Mouse (Mus musculus) effector memory CD4-positive, alpha-beta T cell, adult 7 months (primary cell): ENCODE measurements around the gene Ndufa11. TPM values are rescaled to one million over a fixed set of nuclear protein-coding genes. Genes with fewer than 3 reads are reported as not detected.

Source experiments
- polyA plus RNA-seq: library from polyadenylated mRNA; unstranded; fragments of 100-300 nt; shearing (Covaris generic); gene quantifications from one replicate; pipeline ENCODE4 v1.2.1, GENCODE M21; 2017

The Ndufa11 gene
- polyA plus RNA-seq: 151 TPM

DNA sequence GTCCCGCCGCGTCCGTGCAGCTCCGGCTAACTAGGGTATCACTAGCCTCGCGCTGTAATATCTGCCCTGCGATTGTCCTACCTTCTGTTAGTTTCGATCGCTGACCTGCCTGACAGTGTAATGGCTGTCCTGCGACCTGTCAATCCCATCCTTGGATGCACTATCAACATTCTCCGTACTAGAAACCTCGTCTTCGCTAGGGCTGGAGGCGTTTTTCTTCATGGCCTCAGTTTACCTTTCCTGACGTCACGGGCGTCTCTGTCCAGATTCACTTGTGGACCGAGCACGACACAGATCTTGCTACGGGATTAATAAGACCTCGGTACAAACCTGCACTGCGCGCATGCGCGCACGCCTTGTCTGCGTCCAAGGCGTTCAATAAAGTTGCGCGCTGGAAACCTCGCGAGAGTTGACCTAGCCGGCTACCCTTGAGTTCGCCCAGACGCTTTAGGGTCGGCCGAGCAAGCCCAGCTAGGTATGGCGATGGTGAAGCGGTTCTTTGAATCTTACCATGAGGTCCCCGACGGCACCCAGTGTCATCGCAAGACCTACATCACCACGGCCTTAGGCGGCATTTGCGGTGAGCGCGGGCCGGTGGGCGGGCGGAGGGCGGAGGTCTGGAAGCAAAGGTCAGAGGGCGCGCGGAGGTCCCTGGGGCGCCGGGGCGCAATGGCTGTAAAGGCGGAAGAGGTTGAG, at the start of gene Ndufa11, which contains the start of gene Vmac:
Gene Ndufa11, plus strand, starts transcription at position 405 of the 696 bp plus-strand sequence.
Gene Vmac, minus strand, starts transcription at position 660 of the 696 bp plus-strand sequence.

DNA sequence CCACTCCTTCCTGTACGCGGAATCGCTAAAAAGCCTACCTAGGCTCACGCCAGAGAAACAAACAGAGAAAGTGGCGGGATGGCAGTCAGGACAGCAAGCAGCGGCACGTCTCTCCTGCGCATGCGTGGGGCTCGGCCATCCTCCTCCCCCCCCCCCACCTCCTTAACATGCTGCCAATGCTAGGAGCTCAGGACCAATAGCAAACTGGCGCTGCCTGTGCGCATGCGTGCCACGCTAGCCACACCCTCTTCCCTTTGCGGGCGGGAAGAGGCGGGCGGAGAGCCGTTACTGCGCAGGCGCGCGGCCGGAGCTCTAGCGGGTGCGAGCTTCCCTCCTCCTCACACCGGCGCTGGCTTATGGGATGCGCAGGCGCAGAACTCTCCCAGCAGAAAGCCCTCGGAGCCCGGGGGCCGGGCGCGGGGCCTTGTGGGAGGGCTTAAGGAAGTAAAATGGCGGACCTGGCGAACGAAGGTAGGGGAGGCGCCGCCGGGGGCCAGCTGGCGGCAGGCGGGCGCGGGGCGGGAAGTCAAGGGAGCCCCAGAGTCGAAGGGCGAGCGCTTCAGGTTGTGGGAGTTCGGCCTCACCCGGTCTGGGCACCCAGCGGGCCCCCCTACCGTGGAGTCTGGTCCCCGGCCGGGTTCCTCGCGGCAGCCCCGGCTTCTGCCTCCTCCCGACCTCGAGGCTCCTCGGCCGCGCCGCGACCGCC, 44.5 kb upstream of the Ndufa11 start, which contains the start of gene Ranbp3:
Gene Ranbp3, plus strand, starts transcription at position 354 of the 706 bp plus-strand sequence.

DNA sequence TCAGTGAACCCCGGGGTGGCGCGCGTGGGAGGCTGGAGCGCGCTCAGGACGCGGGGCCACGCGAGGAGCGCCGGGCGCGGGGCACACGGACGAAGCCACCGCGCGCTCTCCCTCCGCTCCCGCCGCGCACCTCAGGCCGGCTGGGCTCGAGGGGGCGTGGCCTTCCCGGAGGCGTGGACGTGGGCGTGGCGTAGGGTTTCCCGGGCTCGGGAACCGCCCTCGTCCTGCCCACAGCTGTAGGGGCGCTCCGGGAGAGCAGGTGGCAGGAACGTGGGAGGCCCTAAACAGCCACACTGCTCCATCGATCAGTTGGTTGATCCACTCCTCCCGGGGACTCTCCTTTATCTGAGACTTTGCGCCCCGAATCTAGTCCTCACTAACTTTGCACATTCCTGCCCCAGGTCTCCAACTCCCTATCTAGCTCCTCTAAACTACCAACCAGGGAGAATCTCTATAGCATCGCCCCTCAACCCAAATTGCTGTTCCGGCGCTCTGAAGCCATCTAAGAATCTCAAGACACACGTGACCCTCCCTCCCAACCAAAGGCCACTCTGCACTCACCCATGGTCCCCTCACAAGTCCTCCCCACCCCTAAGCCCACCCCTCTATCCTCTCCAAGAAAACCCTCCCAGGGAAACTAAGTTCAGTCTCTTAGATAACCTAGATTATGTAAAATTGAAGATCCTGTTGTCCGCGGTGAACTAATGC, 40.0 kb downstream of the Ndufa11 start, which contains the start of gene Nrtn:
Gene Nrtn, minus strand, starts transcription at position 115 of the 708 bp plus-strand sequence.

DNA sequence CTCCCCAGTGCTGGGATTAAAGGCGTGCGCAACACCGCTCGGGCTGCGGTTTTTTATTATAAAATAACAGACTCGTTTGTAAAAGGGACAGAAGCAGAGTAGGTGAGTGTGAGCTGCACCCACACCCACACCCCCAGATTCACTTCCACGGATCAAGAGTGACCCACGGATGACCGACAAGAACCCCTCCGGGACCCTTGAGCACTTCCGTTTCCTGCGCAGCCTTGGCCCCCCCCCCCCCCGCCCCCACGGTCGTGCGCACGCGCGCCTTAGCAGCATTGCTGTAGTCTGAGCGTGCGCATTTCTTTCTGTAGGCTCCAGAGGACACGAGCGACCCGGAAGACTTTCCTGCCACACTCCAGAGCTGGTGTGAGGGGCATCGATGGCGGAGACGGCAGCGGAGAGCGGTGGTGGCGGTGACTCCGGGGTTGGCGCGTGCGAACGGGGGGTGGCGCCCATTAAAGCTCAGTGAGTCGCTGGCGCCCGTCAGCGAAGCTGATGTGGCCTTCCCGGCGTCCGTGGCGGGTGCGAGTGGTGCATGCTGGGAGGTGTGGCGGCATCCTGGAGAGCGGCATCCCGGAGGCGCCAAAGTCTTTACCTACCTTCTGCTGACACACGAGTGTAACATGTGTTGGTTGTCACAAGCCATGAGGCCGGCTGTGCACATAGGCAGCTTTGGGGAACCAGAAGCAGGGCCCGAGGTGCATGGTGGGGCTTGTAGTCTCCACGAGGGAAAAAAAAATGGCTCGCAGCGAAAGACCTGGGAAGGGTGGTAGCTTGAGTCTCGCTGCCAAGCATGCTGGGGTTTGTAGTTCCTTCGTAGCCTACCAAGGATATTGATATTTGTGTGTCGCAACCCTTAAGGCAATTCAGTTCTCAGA, 47.1 kb downstream of the Ndufa11 start, which contains the start of gene Dus3l:
Gene Dus3l, plus strand, starts transcription at position 284 of the 881 bp plus-strand sequence.

DNA sequence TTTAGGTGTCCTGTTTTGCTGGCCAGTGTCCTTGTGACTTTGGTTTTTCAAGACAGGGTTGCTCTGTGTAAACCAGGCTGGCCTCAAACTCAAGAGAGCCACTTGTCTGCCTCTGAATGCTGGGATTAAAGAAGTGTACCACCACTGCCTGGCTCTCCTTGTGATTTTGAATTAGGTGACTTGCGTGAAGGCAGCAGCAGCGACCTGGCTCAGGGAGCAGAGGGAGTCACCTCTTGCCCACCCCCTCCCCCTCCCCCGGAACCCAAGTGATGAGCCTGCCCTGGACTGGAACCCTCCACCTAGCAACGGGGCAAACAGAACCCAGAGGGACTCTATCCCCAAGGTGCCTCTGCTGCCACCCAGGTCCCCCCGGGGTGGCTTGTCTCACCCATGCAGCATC, 52.4 kb downstream of the Ndufa11 start, which contains the start of gene Prr22:
Gene Prr22, plus strand, starts transcription at position 301 of the 400 bp plus-strand sequence.

Other genes with a start within 250 kb of the Ndufa11 start
- gene Ptprs, start 241.3 kb upstream of the Ndufa11 start, polyA plus RNA-seq: 2.5 TPM
- not detected for gene Znrf4, start 205.3 kb upstream of the Ndufa11 start, polyA plus RNA-seq
- gene Gm20219, start 163.4 kb upstream of the Ndufa11 start, polyA plus RNA-seq: not detected
- 195 TPM for gene Safb2, start 133.2 kb upstream of the Ndufa11 start, polyA plus RNA-seq
- gene Safb, start 132.9 kb upstream of the Ndufa11 start, polyA plus RNA-seq: 186 TPM
- gene 2410015M20Rik, start 108.0 kb upstream of the Ndufa11 start, polyA plus RNA-seq: 134 TPM
- gene Rpl36, start 104.4 kb upstream of the Ndufa11 start, polyA plus RNA-seq: 1,929 TPM
- 49.1 TPM for gene Lonp1, start 90.9 kb upstream of the Ndufa11 start, polyA plus RNA-seq
- 0.44 TPM for gene Catsperd, start 89.6 kb upstream of the Ndufa11 start, polyA plus RNA-seq
- gene Ranbp3, start 44.5 kb upstream of the Ndufa11 start, polyA plus RNA-seq: 71.1 TPM
- 12.2 TPM for gene Vmac, start 255 bp downstream of the Ndufa11 start, polyA plus RNA-seq
- not detected for gene Nrtn, start 39.8 kb downstream of the Ndufa11 start, polyA plus RNA-seq
- gene Dus3l, start 47.0 kb downstream of the Ndufa11 start, polyA plus RNA-seq: 51.8 TPM
- gene Prr22, start 52.5 kb downstream of the Ndufa11 start, polyA plus RNA-seq: 0.28 TPM
- 1.6 TPM for gene Rfx2, start 113.2 kb downstream of the Ndufa11 start, polyA plus RNA-seq
- gene Acsbg2, start 156.7 kb downstream of the Ndufa11 start, polyA plus RNA-seq: 0.15 TPM
- 0.41 TPM for gene 1700061G19Rik, start 157.7 kb downstream of the Ndufa11 start, polyA plus RNA-seq
- 26.4 TPM for gene Mllt1, start 217.6 kb downstream of the Ndufa11 start, polyA plus RNA-seq